Mouse (Mus musculus) regulatory T cell (primary cell): Measurements from ENCODE around the gene Zfp536.

Experiments
- in situ Hi-C: fragments of 300-600 bp; cut with MboI, MseI; formaldehyde crosslinking; loops from one replicate; pipeline ENCODE4 v1.15.1; 2025; ENCODE audit warnings: high pct_unique_total_duplicates

Zfp536 gene

DNA sequence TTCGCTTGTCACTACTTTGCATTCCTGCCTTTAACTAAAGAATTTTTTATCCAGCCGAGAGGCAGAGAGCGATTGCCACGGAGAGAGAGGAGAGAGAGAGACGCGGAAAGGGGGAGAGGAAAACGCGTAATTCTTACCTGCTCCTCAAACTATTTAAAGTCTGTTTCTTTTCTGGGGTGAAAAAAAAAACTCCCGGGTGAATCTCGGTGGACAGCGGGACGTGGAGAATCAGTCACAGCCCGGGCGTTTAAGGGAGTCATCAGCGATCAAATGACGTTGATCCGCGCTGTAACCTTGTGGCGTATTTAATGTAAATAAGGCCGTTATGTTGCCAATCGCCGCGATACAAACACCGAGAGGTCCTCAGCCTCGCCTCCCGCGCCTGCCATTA is at the start of gene Zfp536:
Gene Zfp536, minus strand, starts transcription at position 330 of the 391 bp plus-strand sequence.
- in situ Hi-C loops, result loop anchor here (10.0 to 25.0 kb wide), 2 partner anchors 364 to 419 kb away; no protein-coding TSS in a partner anchor

DNA sequence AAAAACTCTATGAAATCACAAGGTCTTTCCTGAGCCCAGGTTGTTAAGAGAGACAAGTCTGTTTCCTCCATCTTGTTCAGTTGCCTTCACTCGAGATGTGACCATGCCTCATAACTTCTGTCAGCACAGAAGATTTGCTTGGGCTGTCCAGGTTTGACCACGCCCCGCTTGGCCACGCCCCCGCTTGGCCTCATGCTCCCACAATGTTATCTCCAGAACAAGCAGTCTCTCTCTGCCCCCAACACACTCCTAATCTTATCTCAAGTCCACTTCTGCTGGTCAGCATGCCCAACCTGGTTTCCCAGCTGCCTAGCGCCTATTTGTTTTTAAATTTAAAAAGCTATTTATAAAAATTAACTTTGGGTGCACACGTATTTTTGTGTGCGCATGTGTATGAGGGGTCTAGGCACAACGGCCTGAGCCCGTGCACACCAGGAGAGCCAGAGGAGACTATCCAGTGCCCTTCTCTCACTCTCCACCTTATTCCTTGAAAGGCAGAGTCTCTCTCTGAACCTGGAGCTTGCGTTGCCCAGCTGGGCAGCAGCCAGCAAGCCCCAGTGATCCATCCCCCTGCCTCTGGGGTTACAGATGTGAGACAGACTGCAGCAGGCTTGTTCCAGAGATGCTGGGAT is 47.3 kb upstream of the Zfp536 start:
- in situ Hi-C loops, result loop anchor here (10.0 kb wide), 1 partner anchor 1644 kb away; no protein-coding TSS in a partner anchor

DNA sequence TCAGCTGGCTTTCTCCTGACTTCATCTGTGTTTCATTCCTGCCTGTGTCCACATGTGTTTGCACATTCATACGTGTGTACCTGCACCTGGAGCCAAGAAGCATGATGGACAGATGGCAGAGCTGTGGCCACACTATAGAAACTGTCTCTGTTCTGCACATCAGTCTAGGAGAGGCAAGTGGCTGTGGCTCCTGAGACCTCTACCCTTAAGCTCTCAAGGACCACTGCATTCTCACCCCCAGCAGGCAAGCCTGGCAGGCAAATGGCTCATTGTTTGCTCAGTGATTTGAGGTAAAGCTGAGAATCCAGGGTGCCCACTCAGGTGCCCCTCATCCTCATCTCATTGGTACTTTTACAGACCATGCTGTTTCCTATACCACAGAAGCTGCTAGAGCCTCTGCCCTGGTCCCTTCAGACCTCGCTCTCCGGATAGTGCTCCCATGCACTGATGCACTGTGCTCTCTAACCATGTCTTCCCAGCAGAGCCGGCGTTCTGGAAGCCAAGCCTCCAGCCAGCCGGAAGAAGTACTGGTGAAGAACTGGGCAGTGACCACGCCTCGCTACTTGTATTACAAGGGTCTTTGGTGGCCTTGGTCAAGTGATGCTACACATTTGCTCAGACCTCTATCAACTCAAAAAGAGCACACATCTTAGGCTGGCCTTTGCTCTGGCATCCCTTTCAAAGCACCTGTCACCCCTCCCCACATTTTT is 45.3 kb upstream of the Zfp536 start:
- in situ Hi-C loops, result no loop called here

DNA sequence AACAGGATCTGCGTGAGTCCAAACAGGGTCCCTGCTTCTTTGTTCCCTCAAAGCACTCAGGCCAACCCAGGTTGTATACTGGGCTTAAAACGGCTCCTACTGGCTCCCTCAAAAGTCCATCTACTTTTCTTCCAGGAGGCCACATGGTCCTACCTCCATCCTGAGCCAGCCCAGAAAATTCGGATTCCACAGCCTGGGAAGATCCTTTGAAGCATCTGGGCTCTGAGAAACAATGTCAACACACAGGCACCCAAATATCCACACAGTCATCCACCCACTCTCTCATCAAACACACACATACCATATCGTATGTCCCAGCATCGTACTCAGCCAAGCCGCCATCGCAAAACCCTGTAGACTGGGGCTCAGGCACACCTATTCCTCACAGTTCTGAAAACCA is 43.5 kb upstream of the Zfp536 start:
- in situ Hi-C loops, result no loop called here

DNA sequence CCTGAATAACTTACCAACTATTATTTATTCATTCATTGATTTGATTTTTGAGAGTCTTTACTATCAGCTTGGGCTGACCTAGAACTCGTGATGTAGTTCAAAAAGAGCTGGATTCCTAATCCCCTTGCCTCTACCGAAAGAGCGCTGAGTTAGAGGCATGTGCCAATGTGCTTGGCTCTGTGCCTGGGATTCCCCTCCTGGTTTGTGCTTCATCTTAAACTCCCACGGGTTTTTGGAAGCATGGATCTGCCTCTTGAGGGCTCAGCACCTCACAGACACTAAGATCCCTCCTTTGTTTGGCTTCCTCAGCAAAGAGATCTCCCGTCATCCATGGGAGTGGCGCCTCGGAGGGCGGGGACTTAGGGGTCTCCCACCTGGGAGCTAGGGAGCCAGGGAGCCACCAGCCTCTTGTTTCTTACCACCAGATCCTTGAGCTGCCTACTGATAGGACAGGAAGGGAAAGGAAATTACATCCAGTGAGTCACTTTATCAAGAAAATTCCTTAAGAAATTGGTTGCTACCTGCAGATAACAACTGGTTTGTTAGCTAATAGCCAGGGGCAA is 41.5 kb upstream of the Zfp536 start:
- in situ Hi-C loops, result no loop called here

DNA sequence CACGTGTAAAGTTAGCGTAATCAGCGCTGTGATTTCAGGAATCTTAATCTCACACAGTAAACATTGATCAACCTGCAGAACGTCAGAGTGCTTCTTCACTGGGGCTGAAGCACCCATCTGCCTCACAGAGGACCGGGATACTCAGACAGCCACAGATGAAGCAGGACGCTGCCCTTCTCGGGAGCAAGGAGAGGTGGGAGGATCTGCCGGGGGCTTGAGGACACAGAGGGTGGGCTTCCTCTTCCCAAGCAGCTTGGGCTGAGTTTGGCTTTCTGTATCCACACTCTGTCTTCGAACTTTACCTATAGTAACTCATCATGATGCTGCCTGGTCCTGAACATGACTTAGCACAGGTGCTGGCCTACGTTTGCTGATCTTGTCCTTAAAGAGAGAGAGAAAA is 40.2 kb upstream of the Zfp536 start:
- in situ Hi-C loops, result no loop called here

DNA sequence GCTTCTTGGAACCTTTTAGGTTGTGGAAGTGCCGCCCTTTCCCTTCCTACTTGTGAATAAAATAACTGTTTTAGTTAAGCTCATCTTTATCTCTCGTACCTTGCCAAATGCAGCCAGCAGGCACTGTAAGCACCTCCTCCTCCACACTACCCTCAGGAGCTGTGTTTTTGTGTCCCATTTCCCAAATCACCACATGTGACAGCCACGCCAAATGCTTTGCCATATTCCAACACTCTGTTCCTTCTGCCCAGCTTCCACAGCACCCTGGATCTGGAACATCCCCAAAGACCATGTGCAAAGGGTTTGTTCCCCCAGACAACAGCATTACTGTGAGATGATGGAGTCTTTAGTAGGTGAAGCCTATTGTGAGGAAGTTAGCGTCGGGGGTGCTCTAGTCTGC is 36.5 kb upstream of the Zfp536 start:
- in situ Hi-C loops, result no loop called here

DNA sequence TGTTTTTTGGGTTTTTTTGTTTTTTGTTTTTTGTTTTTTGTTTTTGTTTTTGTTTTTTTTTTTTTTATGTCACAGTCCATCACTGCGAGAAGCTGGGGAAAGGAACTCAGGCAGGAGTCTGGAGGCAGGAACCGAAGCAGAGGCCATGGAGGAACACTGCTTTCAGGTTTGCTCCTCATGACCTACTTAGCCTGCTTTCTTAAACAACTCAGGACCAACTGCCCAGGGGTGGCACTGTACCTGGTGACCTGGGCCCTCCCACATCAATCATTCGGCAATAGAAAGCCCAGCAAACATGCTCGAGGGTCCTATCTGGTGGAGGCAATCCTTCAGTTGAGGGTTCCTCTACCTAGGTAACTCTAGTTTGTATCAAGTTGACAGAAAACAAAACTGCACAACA is 35.6 kb upstream of the Zfp536 start:
- in situ Hi-C loops, result no loop called here

DNA sequence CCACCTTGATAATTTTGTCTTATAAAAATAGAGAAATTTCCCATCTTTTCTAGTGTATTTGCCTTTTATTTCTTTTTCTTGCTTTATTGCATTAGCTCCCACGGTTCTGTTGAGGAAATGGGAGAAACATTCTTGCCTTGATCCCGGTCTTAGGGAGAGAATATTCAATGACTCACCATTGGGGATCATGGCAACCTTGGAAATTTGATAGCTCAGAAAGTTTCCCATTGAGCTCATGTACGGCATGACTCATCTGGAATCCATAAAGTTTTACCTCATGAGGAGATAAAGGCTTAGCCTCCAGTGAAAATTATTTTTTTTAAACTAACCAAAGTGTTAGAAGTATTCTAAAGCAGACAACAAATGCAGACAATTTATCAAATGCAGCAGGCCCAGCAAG is 27.7 kb upstream of the Zfp536 start:
- in situ Hi-C loops, result no loop called here

DNA sequence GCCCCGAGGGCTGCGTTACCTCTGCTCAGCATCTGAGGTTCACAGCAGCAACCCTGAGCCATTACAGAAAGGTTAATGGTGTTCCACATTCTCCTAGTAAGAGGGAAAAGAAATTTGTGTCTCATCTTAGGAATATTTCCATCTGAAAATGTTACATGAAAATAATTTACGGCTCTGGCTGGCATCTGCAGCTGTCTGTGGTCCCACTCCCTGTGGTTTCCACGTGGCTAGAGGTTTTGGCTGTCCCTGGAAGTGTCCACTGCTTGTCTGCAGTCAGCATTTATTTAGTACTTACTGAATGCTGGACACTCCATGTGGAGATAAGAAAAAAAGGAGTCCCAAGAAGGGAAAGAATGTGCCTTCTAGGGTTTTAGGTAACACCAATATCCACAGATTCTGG is 15.3 kb upstream of the Zfp536 start:
- in situ Hi-C loops, result no loop called here

DNA sequence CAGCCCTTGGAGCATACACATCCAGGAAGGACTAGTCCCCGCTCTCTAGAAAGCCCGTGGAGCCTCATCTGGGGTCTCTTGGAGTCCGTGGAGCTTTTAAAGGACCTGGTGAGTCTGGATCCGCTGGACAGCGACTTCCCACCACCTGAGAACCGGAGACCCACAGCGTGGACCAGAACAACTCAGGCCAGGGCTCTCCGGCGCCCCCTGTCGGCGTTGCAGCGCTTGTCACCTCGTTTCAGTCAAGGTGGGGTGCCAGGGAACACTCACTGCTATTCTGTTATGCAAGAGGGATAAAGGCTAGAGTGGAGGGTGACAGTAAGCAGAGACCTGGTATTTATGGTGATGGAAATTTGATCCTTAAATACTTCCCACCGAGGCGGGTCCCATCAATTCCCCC is 2.1 kb upstream of the Zfp536 start:
- in situ Hi-C loops, result loop anchor here (10.0 kb wide), 1 partner anchor 421 kb away; no protein-coding TSS in a partner anchor

DNA sequence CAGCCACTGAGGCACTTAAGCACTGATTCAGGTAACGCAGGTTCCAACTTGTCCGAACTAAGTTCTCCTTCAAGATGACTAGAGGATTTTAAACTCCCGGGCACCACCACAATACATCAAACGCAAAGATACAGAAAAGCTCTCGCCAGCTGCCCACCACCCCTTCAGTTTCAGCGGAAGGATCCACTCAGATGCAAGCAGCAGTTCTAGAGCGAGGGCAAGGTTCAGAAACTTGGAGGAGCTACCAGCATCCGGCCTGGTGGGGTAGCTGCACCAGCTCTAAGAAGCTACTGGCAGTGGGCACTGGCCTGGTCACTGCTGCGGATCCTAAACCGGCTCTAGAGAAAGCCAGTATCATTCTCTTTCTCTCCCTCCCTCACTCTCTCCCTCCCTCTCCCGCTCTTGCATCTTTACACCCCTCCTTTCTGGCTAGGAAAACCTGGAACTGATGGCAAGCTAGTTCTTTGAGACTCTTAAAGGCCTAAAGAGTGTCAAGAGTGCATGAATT is 1.1 kb upstream of the Zfp536 start:
- in situ Hi-C loops, result loop anchor here (10.0 to 25.0 kb wide), 2 partner anchors 363 to 420 kb away; no protein-coding TSS in a partner anchor

DNA sequence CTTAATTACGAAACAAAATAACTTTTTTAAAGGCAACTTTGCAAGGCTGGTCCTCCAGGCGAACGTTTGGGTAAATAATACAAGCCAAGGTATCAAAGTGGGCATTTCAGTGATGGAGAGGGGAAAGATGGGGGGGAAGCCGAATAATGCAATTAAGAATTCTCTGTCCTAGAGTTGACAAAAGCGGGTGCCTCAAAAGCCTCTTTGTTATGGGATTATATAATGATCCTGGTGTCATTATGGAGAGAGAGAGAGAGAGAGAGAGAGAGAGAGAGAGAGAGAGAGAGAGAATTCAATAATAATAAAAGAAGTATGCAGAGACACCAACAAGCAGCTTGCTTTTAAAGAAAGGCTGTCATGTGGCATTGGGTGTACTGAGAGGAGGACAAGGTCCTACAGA is 465 bp upstream of the Zfp536 start:
- in situ Hi-C loops, result loop anchor here (10.0 to 25.0 kb wide), 2 partner anchors 363 to 419 kb away; no protein-coding TSS in a partner anchor

DNA sequence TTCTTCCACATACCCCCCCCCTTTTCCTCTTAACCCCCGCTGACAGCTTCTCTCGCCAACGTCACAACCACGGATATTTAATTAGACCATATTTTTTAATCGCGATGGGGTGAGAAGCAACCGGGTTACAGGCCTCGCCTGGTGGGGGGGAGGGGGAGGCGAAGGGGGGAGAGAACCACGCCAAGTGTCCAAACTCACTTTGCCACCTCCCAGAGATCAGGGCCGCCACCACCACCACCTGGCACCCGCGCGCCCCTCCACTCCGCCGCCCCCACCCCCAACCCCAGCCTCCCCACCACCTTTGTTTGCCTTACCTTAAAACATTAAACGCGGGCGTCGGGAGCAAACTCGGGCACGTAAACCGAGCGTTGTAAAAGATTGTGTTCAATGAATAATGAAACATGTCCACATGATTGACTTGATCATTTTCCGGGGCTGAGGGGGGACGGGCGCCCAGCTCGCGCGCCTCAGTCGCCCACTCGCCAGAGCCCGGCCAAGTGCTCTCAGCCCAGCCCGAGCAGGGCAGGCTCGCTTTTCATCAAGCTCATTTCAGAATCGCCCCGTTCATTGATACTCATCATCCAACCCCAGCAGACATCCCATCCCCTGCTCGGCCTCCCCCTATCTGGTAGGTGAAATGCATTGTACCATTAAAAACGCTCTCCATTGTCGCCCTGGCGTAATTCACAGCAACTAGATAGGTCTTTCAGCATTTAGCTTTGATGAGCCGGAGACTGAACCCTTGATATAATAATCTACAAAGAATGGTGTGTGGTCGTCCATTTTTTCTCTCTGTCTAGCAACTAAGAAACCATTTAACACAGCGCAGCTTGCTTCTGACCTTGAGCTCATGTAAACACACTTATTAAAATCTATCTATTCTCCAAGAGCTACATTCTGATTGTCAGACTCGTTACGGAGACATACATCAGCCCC is 797 bp downstream of the Zfp536 start:
- in situ Hi-C loops, result loop anchor here (10.0 to 25.0 kb wide), 2 partner anchors 365 to 418 kb away; no protein-coding TSS in a partner anchor

DNA sequence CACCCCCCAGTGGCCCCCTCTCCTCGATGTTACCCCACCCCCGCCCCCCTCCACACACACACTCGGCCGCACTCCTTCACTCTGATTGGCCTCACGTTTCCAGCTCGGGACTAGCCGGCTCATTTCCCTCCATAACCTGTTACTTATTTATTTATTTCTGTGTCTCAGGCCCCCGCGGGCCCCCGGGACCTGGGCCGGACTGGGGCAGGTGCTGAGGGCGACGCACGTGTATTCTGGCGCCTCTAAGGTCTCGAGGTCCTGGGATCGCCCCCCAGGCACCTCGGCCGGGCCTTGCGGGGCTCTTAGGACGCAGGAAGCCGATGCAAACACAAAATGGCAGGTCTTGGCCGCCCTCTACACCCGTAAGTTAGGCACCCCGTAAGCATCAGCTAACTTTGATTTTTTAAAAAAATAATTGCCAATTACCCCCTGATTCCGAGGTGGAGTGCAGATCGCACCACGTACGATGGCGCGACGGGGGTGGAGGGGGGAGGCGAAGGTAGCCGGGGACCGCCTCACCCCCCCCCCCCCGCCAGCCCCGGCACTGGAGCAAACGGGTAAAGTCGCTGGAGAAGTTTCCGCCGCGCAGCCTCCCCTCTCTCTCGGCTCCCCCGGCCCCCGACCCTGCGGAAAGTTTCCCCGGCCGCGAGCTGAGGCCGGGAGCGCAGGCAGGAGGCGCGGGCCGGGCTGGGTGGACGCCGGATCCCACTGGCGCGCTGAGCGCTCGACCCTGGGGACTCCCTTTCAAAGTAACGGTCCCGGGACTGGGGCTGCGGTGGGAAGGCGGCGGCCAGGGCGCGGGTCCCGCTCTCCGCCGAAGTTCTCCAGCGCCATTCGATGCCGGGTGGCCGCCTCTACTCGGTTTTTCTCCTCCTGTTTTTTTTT is 1.7 kb downstream of the Zfp536 start:
- in situ Hi-C loops, result loop anchor here (10.0 to 25.0 kb wide), 2 partner anchors 366 to 417 kb away; no protein-coding TSS in a partner anchor

DNA sequence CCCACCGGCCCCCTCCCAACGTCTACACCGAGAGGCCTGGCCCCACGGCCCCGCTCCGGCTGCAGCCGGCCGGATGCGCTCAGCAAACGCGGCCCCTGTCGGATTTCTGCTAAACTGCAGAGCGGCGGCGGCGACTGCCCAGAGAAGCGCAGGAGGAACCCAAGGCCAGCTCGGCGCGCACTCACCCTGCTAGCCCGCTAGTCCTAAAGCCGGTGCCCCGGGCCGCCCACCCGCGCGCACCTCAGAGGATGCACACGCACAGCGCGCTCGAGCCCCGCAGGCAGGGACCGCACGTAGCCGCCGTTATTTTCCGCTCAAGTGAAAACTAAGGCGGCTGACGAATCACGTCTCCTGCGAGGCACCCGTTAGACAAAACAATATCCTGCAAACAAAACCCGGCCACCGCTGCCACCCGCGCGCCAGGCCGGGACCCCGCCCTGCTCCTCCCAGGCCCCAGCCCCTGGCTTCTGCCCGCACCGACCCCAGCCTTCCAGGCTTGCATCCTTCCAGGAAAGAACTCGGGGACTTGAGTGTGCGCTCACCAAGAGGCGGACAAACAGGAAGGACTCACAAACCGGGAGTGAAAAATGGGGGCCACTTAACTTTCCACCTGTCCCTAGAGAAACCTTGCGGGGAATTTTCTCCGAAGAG is 2.9 kb downstream of the Zfp536 start:
- in situ Hi-C loops, result loop anchor here (10.0 to 25.0 kb wide), 2 partner anchors 367 to 416 kb away; no protein-coding TSS in a partner anchor

DNA sequence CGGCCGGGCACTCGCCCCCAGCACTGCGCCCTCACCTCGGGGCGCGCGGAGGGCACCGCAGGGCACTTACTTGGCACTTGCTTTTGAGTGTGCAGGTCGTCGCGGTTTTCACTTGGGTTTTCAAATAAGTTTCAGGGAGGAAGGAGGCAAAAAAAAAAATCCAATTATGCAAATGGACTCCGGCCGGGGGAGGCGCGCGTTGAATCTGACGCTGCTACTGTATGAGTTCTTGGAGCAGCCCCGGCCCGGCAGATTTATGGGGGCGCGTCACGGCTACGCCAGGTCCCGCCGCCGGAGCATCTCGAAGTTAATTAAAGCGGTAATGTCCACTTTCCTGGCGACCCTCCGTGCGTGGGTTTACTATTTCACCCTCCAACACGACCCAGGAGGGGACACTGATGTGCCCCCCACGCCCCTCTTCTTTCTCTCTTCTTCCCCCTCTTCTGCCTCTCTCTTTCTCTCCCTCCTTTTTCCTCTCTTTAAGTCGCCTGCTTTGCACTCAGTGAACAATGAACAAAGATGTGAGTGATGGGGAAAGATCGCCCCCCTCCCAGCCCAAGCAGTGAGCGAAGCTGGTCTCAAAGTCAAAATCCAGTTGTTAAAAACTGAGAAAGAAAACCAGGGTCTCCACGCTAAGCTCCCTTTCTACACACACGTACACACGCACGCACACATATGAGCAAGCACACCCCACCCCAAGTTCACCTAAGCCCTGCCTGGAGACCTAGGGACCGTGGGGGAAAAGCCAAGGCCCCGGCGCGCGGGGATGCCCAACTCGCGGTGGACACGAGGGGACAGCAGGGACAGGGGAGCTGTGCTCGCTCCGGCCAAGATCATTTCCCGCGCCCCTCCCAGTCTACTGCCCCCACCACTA is 3.7 kb downstream of the Zfp536 start:
- in situ Hi-C loops, result loop anchor here (10.0 to 25.0 kb wide), 3 partner anchors 368 to 415 kb away; no protein-coding TSS in a partner anchor

DNA sequence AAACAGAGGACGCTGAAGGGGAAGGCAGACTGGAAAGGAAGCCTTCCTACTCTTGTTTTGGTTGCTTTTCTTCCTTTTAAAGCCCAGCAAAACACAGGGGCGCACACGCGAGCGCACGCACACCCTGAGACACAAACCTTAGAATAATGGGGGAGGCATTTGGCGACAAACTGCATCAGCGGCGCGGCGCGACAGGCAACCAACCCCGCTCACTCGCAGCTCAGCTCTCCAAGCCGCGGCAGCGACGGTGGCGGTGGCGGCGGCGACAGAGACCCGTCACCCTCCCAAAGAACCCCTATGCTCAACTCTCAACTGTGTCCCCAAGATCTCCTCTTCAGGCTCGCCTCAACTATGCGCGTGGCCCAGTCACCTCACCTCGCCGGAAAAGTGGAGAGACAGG is 4.4 kb downstream of the Zfp536 start:
- in situ Hi-C loops, result loop anchor here (10.0 to 25.0 kb wide), 2 partner anchors 368 to 394 kb away; no protein-coding TSS in a partner anchor
